Mouse (Mus musculus): ENCODE data around the gene Epb41l2. TPM values are rescaled to one million over a fixed set of nuclear protein-coding genes. Genes with fewer than 3 reads are reported as not detected.
A peak's percentile ranks its signal among the peaks of the same experiment; 100 is the strongest.

Epb41l2 gene
- polyA plus RNA-seq, 1 experiment from 2014 or later, result 79.4 TPM

- no peak for DNase-seq (ENCODE audit: low spot score)
- no peak overlapping the region for H3K27ac ChIP-seq
- H3K4me1 ChIP-seq, result peaks cover 46% of the 10 kb centered on the region
- H3K36me3 ChIP-seq, result no peaks in the 10 kb centered on the region
- H3K4me3 ChIP-seq, result no peak overlapping the region
- no peaks in the 10 kb centered on the region for H3K27me3 ChIP-seq (ENCODE audit: low read depth, poor library complexity, severe bottlenecking)
- H3K9me3 ChIP-seq (replicated peaks), result no peaks in the 10 kb centered on the region
- 20% methylated on average over 3 of the region's 3 CpGs for WGBS
Measured at GRCm38 (mm10) chr10:25433524-25433923, 73.9 kb downstream of the Epb41l2 start.

- H3K27me3 ChIP-seq (ENCODE audit: low read depth, poor library complexity, severe bottlenecking), result no peaks in the 10 kb centered on the region
- 0 out of 2 replicates have a peak overlapping the region, but pooled peaks have one; percentile 20 for H3K27ac ChIP-seq
- no peak overlapping the region for H3K4me3 ChIP-seq
- 74% methylated on average over 13 of the region's 13 CpGs for WGBS
- no peaks in the 10 kb centered on the region for H3K9me3 ChIP-seq (replicated peaks)
- H3K36me3 ChIP-seq, result no peaks in the 10 kb centered on the region
- DNase-seq (ENCODE audit: low spot score), result no peak
- H3K4me1 ChIP-seq, result peaks cover 46% of the 10 kb centered on the region
Measured at GRCm38 (mm10) chr10:25434358-25435044, 74.9 kb downstream of the Epb41l2 start.

GRCm38 (mm10) chr10:25436703-25437401, 77.3 kb downstream of the Epb41l2 start:
- no peaks in the 10 kb centered on the region for H3K9me3 ChIP-seq (replicated peaks)
- H3K4me1 ChIP-seq, result peaks cover 35% of the 10 kb centered on the region
- WGBS, result 72% methylated on average over 6 of the region's 6 CpGs
- H3K27ac ChIP-seq, result peak overlapping the region; percentile 77
- DNase-seq (ENCODE audit: low spot score), result no peak
- H3K4me3 ChIP-seq, result no peak overlapping the region
- no peaks in the 10 kb centered on the region for H3K27me3 ChIP-seq (ENCODE audit: low read depth, poor library complexity, severe bottlenecking)
- H3K36me3 ChIP-seq, result peaks cover 5% of the 10 kb centered on the region

- WGBS, result 89% methylated on average over 6 of the region's 6 CpGs
- peaks cover 9% of the 10 kb centered on the region for H3K36me3 ChIP-seq
- no peaks in the 10 kb centered on the region for H3K9me3 ChIP-seq (replicated peaks)
- H3K27me3 ChIP-seq (ENCODE audit: low read depth, poor library complexity, severe bottlenecking), result no peaks in the 10 kb centered on the region
- H3K27ac ChIP-seq, result peak overlapping the region; percentile 77
- H3K4me3 ChIP-seq, result no peak overlapping the region
- DNase-seq (ENCODE audit: low spot score), result no peak
- H3K4me1 ChIP-seq, result peaks cover 26% of the 10 kb centered on the region
Measured at GRCm38 (mm10) chr10:25437586-25438298, 78.1 kb downstream of the Epb41l2 start.

- Histone ChIP-seq H3K27me3 (ENCODE audit: low read depth, poor library complexity, severe bottlenecking) (no peaks in the 10 kb centered on the region), H3K4me3 (no peak overlapping the region), H3K27ac (no peak overlapping the region), H3K36me3 (peaks cover 9% of the 10 kb centered on the region), H3K4me1 (peaks cover 21% of the 10 kb centered on the region), H3K9me3 (replicated peaks) (no peaks in the 10 kb centered on the region)
- WGBS, result 91% methylated on average over 8 of the region's 8 CpGs
- DNase-seq (ENCODE audit: low spot score), result no peak
Measured at GRCm38 (mm10) chr10:25438299-25438680, 78.7 kb downstream of the Epb41l2 start.

- peaks cover 16% of the 10 kb centered on the region for H3K4me1 ChIP-seq
- no peak overlapping the region for H3K27ac ChIP-seq
- no peak overlapping the region for H3K4me3 ChIP-seq
- peaks cover 17% of the 10 kb centered on the region for H3K36me3 ChIP-seq
- 74% methylated on average over 4 of the region's 4 CpGs for WGBS
- no peaks in the 10 kb centered on the region for H3K27me3 ChIP-seq (ENCODE audit: low read depth, poor library complexity, severe bottlenecking)
- H3K9me3 ChIP-seq (replicated peaks), result no peaks in the 10 kb centered on the region
- peak; percentile 21 for DNase-seq (ENCODE audit: low spot score)
Measured at GRCm38 (mm10) chr10:25439163-25439562, 79.6 kb downstream of the Epb41l2 start.

- H3K4me1 ChIP-seq, result peaks cover 11% of the 10 kb centered on the region
- H3K27ac ChIP-seq, result no peak overlapping the region
- no peaks in the 10 kb centered on the region for H3K9me3 ChIP-seq (replicated peaks)
- H3K4me3 ChIP-seq, result no peak overlapping the region
- no peaks in the 10 kb centered on the region for H3K27me3 ChIP-seq (ENCODE audit: low read depth, poor library complexity, severe bottlenecking)
- no peak for DNase-seq (ENCODE audit: low spot score)
- H3K36me3 ChIP-seq, result peaks cover 24% of the 10 kb centered on the region
- 90% methylated on average over 3 of the region's 3 CpGs for WGBS
Measured at GRCm38 (mm10) chr10:25439856-25440255, 80.3 kb downstream of the Epb41l2 start.

- 94% methylated on average over 7 of the region's 7 CpGs for WGBS
- no peaks in the 10 kb centered on the region for H3K9me3 ChIP-seq (replicated peaks)
- H3K27me3 ChIP-seq (ENCODE audit: low read depth, poor library complexity, severe bottlenecking), result no peaks in the 10 kb centered on the region
- H3K4me3 ChIP-seq, result no peak overlapping the region
- no peak for DNase-seq (ENCODE audit: low spot score)
- H3K27ac ChIP-seq, result no peak overlapping the region
- peaks cover 38% of the 10 kb centered on the region for H3K36me3 ChIP-seq
- H3K4me1 ChIP-seq, result peaks cover 11% of the 10 kb centered on the region
Measured at GRCm38 (mm10) chr10:25441405-25441804, 81.8 kb downstream of the Epb41l2 start.

- 91% methylated on average over 6 of the region's 6 CpGs for WGBS
- H3K4me3 ChIP-seq, result no peak overlapping the region
- H3K27ac ChIP-seq, result no peak overlapping the region
- no peaks in the 10 kb centered on the region for H3K27me3 ChIP-seq (ENCODE audit: low read depth, poor library complexity, severe bottlenecking)
- DNase-seq (ENCODE audit: low spot score), result no peak
- no peaks in the 10 kb centered on the region for H3K9me3 ChIP-seq (replicated peaks)
- H3K4me1 ChIP-seq, result no peaks in the 10 kb centered on the region
- peaks cover 39% of the 10 kb centered on the region for H3K36me3 ChIP-seq
Measured at GRCm38 (mm10) chr10:25443626-25444025, 84.0 kb downstream of the Epb41l2 start.

GRCm38 (mm10) chr10:25444198-25444783, 84.7 kb downstream of the Epb41l2 start:
- Histone ChIP-seq H3K27ac (no peak overlapping the region), H3K27me3 (ENCODE audit: low read depth, poor library complexity, severe bottlenecking) (no peaks in the 10 kb centered on the region), H3K4me3 (no peak overlapping the region), H3K4me1 (peaks cover 3% of the 10 kb centered on the region), H3K36me3 (peaks cover 40% of the 10 kb centered on the region), H3K9me3 (replicated peaks) (no peaks in the 10 kb centered on the region)
- DNase-seq (ENCODE audit: low spot score), result no peak
- WGBS, result 87% methylated on average over 5 of the region's 5 CpGs

GRCm38 (mm10) chr10:25446953-25447525, 87.4 kb downstream of the Epb41l2 start:
- H3K4me1 ChIP-seq, result peaks cover 12% of the 10 kb centered on the region
- peak overlapping the region; percentile 32; the same call in 1 of the 2 replicates for H3K27ac ChIP-seq
- no peaks in the 10 kb centered on the region for H3K27me3 ChIP-seq (ENCODE audit: low read depth, poor library complexity, severe bottlenecking)
- 89% methylated on average over 5 of the region's 5 CpGs for WGBS
- no peak for DNase-seq (ENCODE audit: low spot score)
- no peak overlapping the region for H3K4me3 ChIP-seq
- peaks cover 33% of the 10 kb centered on the region for H3K36me3 ChIP-seq
- H3K9me3 ChIP-seq (replicated peaks), result no peaks in the 10 kb centered on the region

- Histone ChIP-seq H3K4me1 (peaks cover 12% of the 10 kb centered on the region), H3K9me3 (replicated peaks) (no peaks in the 10 kb centered on the region), H3K27me3 (ENCODE audit: low read depth, poor library complexity, severe bottlenecking) (no peaks in the 10 kb centered on the region), H3K36me3 (peaks cover 28% of the 10 kb centered on the region), H3K27ac (no peak overlapping the region), H3K4me3 (no peak overlapping the region)
- WGBS, result 77% methylated on average over 4 of the region's 4 CpGs
- no peak for DNase-seq (ENCODE audit: low spot score)
Measured at GRCm38 (mm10) chr10:25448676-25449075, 89.1 kb downstream of the Epb41l2 start.
